Mouse (Mus musculus): ENCODE results near the gene Dnmt3a. TPM values are rescaled to one million over a fixed set of nuclear protein-coding genes. Genes with fewer than 3 reads are reported as not detected.

Dnmt3a gene
- polyA plus RNA-seq (2015; fragmentation: Illumina TruSeq; extraction: RNeasy Lipid Tissue Mini Kit (QIAGEN cat#74804); ENCODE audit: low read depth, low replicate concordance) = 20.4 TPM

GRCm38 (mm10) chr12:3805852-3806251 lies at the start of gene Dnmt3a:
Dnmt3a (plus strand) TSS chr12:3806007.

GRCm38 (mm10) chr12:3954651-3955050 lies 148.8 kb downstream of the Dnmt3a start, which contains the start of gene Pomc:
Pomc (plus strand) TSS chr12:3954951.

Other genes starting within 250 kb of the Dnmt3a start
- gene Dtnb, start 233.6 kb upstream of the Dnmt3a start, polyA plus RNA-seq (2015; fragmentation: Illumina TruSeq; extraction: RNeasy Lipid Tissue Mini Kit (QIAGEN cat#74804); ENCODE audit: low read depth, low replicate concordance) = 78.6 TPM
- gene Pomc, start 148.9 kb downstream of the Dnmt3a start, polyA plus RNA-seq (2015; fragmentation: Illumina TruSeq; extraction: RNeasy Lipid Tissue Mini Kit (QIAGEN cat#74804); ENCODE audit: low read depth, low replicate concordance) = 3.2 TPM
- gene Efr3b, start 232.9 kb downstream of the Dnmt3a start, polyA plus RNA-seq (2015; fragmentation: Illumina TruSeq; extraction: RNeasy Lipid Tissue Mini Kit (QIAGEN cat#74804); ENCODE audit: low read depth, low replicate concordance) = 81.5 TPM